Mouse (Mus musculus) kidney, adult 11 months (tissue): ENCODE results near the gene Dusp15.
A peak's percentile ranks its signal among the peaks of the same experiment; 100 is the strongest.

ENCODE experiments used
- DNase-seq: peaks from one replicate; pipeline ENCODE4 v3.0.0; 2022

Dusp15 gene

GRCm38 (mm10) chr2:152904127-152904643 is 47.3 kb downstream of the Dusp15 start:
- no peak for DNase-seq

- no peak for DNase-seq
These were observed 47.9 kb downstream of the Dusp15 start for GRCm38 (mm10) chr2:152903586-152903985.

GRCm38 (mm10) chr2:152902658-152903057 is 48.8 kb downstream of the Dusp15 start:
- no peak for DNase-seq

DNA sequence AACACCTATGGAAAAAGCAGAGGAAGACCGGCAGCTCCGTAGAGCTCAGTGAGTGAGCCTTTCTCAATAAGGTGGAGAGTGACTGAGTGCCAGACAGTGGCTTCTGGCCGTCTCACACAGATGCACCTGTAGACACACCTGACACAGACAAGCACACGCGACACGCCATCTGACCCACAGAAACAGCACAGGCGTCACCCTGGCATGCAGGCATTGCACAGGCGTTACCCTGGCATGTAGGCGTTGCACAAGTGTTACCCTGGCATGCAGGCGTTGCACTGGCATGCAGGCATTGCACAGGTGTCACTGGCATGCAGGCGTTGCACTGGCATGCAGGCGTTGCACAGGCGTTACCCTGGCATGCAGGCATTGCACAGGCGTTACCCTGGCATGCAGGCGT is 50.2 kb downstream of the Dusp15 start:
- no peak for DNase-seq

DNA sequence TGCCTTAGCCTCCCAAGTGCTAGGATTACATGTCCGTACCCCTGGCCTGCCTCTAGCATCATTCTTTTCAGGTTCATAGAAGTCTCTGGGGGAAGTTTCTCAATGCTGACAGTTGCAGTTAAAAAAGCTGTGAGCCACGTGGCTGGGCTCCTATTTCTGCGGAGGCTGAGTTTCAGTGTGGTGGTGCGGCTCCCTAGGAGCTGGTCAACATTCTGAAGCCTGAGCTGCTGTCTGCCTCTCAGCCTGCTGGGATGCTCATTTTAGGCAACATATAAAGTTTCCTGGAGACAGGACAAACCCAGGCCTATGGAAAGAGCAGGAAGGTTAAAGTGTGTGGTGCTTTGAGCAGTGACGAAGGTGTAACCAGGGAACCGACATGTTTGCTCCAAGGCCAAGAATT is 52.5 kb downstream of the Dusp15 start:
- no peak for DNase-seq

DNA sequence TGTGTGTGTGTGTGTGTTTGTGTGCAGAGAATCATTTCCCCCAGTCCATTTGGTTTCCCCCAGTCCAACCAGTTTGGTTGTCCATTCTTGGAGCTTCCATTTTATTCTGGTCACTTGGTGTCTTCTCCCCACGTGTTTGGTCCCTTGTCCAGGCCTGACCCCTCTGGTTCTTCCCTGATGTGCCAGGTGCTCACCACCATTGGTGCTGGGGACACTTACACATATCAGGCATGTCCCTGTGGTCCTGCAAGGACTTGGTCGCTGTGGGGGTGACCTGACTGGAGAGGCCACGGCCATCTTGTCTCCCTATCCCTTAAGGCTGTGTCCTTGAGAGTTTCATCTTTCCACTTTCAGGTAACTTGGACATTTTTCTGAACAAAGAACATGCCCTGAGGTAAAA is 54.6 kb downstream of the Dusp15 start:
- no peak for DNase-seq

DNA sequence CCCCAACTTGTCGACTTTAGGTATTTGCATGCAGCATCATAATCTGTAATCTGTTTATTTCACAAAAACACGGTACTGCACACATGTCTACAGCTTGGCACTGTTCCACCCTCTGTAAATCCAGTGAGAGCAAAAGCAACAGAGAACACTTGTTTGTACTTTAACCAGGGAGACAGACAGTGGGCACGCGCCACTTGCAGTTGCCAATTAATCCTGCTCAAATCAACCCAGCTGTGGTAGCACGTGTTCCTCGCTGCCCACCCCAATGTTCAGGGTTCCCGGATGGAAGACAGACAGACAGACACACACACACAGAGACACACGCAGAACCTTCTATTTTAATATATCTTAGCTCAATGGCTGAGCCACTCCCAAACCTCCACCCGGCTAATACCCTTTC is 55.7 kb downstream of the Dusp15 start:
- peak; percentile 46 for DNase-seq
